Mouse (Mus musculus) cerebellum, adult 2 months (tissue): ENCODE measurements around the gene Esp6. TPM values are rescaled to one million over a fixed set of nuclear protein-coding genes. Genes with fewer than 3 reads are reported as not detected.
"Not testable (repeated sequence)": the region's sequence is repeated elsewhere in the genome, so short reads cannot be mapped to it uniquely, and the experiment has no call there.

Experiments used
- DNase-seq, 2 experiments: peaks; one replicate each; pipeline ENCODE4 v3.0.0; 2021
- H3K27ac ChIP-seq: fragments of 200-500 bp; 2 replicates; pipeline ENCODE4 v1.5.1; 2012; ENCODE audit warnings: low read length, control low read depth, inconsistent platforms; ENCODE audit not compliant: insufficient read depth
- H3K27me3 ChIP-seq: fragments of 200-500 bp; 2 replicates; pipeline ENCODE4 v1.6.1; 2012; ENCODE audit warnings: inconsistent platforms, mild to moderate bottlenecking, low read length, moderate library complexity; ENCODE audit not compliant: control insufficient read depth, insufficient read depth
- H3K4me1 ChIP-seq: fragments of 200-500 bp; 2 replicates; pipeline ENCODE4 v1.6.1; 2011; ENCODE audit warnings: low read length; ENCODE audit not compliant: control insufficient read depth, insufficient read depth
- H3K4me3 ChIP-seq: fragments of 200-500 bp; replicated peaks from 2 replicates; pipeline ENCODE3; 2011; ENCODE audit warnings: mild to moderate bottlenecking, low read depth, low read length, control low read depth; ENCODE audit not compliant: insufficient read depth
- CTCF ChIP-seq: fragments of 200-500 bp; IDR thresholded peaks from 2 replicates; pipeline ENCODE4 v1.5.1; 2011; ENCODE audit warnings: low read depth, mild to moderate bottlenecking, control low read depth, low read length, moderate library complexity, borderline replicate concordance; ENCODE audit not compliant: insufficient read depth
- POLR2A ChIP-seq: fragments of 200-500 bp; IDR thresholded peaks from 2 replicates; pipeline ENCODE4 v1.6.1; 2011; ENCODE audit warnings: low read length, control low read depth, borderline replicate concordance; ENCODE audit not compliant: insufficient read depth
- WGBS: fragments of 180-500 bp; shearing (Covaris S2); methylation state at CpG from one replicate; pipeline ENCODE4 v1.1.7; 2018; 5-methylcytosine and 5-hydroxymethylcytosine counted together
- polyA plus RNA-seq: library from polyadenylated mRNA; depleted of rRNA; stranded (reverse); fragments of >200 nt; gene quantifications from 2 replicates; pipeline ENCODE4 v1.2.3, GENCODE M21; 2012; rRNA removed

Gene Esp6
- polyA plus RNA-seq = not detected in 2 replicates

GRCm38 (mm10) chr17:40561207-40561606 lies at the start of gene Esp6:
TSS of gene Esp6 (plus strand) at chr17:40561507.
- no peak for TF ChIP-seq CTCF
- no peak for TF ChIP-seq POLR2A
- H3K27me3 ChIP-seq = no peaks in the 10 kb centered on the region
- no peak within 1 kb of the TSS for H3K27ac ChIP-seq
- no peaks in the 10 kb centered on the region for H3K4me1 ChIP-seq
- DNase-seq = no peak
- 84% methylated on average over 5 of the region's 5 CpGs for WGBS
- no peak within 1 kb of the TSS for H3K4me3 ChIP-seq

GRCm38 (mm10) chr17:40519818-40520217 lies 41.5 kb upstream of the Esp6 start, which contains the start of gene Esp8:
TSS of gene Esp8 (plus strand) at chr17:40520022.
- Histone ChIP-seq H3K27me3 (no peaks in the 10 kb centered on the region; the same call in 1 of the 2 replicates), H3K4me1 (no peaks in the 10 kb centered on the region), H3K27ac (no peak within 1 kb of the TSS), H3K4me3 (no peak within 1 kb of the TSS)
- TF ChIP-seq POLR2A (no peak), CTCF (no peak)
- no peak for DNase-seq
- WGBS = 13% methylated on average over 3 of the region's 3 CpGs

- DNase-seq = no peak
- Histone ChIP-seq H3K4me1 (no peaks in the 10 kb centered on the region), H3K27ac (no peak overlapping the region), H3K27me3 (no peaks in the 10 kb centered on the region), H3K4me3 (no peak overlapping the region)
- TF ChIP-seq POLR2A (no peak), CTCF (no peak)
- WGBS = 67% methylated on average over 3 of the region's 3 CpGs
Measured at GRCm38 (mm10) chr17:40529813-40530212, 31.5 kb upstream of the Esp6 start.

- H3K4me3 ChIP-seq = no peak overlapping the region
- TF ChIP-seq CTCF = no peak
- TF ChIP-seq POLR2A = no peak
- WGBS = 86% methylated on average over 1 of the region's 1 CpGs
- H3K27me3 ChIP-seq = no peaks in the 10 kb centered on the region
- no peaks in the 10 kb centered on the region for H3K4me1 ChIP-seq
- no peak overlapping the region for H3K27ac ChIP-seq
- DNase-seq = no peak
Measured at GRCm38 (mm10) chr17:40531147-40531546, 30.2 kb upstream of the Esp6 start.

- not testable (repeated sequence) for DNase-seq, H3K4me3 ChIP-seq, H3K4me1 ChIP-seq, H3K27ac ChIP-seq, H3K27me3 ChIP-seq
- 80% methylated on average over 5 of the region's 5 CpGs for WGBS
Measured at GRCm38 (mm10) chr17:40547005-40547404, 14.3 kb upstream of the Esp6 start.

- Histone ChIP-seq H3K4me1 (no peaks in the 10 kb centered on the region), H3K27me3 (no peaks in the 10 kb centered on the region), H3K4me3 (no peak overlapping the region), H3K27ac (no peak overlapping the region)
- WGBS = 92% methylated on average over 1 of the region's 1 CpGs
- DNase-seq = no peak
- TF ChIP-seq CTCF (no peak), POLR2A (no peak)
Measured at GRCm38 (mm10) chr17:40553470-40553869, 7.8 kb upstream of the Esp6 start.

GRCm38 (mm10) chr17:40583906-40584305 lies 22.6 kb downstream of the Esp6 start:
- H3K4me1 ChIP-seq, H3K4me3 ChIP-seq, H3K27ac ChIP-seq, H3K27me3 ChIP-seq, DNase-seq: not testable (repeated sequence)
- WGBS = 48% methylated on average over 6 of the region's 6 CpGs

GRCm38 (mm10) chr17:40591297-40591696 lies 30.0 kb downstream of the Esp6 start:
- Histone ChIP-seq H3K27me3 (no peaks in the 10 kb centered on the region), H3K4me1 (no peaks in the 10 kb centered on the region), H3K27ac (no peak overlapping the region), H3K4me3 (no peak overlapping the region)
- DNase-seq = no peak
- TF ChIP-seq CTCF = no peak
- no peak for TF ChIP-seq POLR2A

GRCm38 (mm10) chr17:40598294-40598693 lies 37.0 kb downstream of the Esp6 start, which contains the start of gene Esp4:
TSS of gene Esp4 (plus strand) at chr17:40598594.
- Histone ChIP-seq H3K4me1 (no peaks in the 10 kb centered on the region), H3K27ac (no peak within 1 kb of the TSS), H3K4me3 (no peak within 1 kb of the TSS), H3K27me3 (no peaks in the 10 kb centered on the region)
- no peak for DNase-seq
- TF ChIP-seq CTCF (no peak), POLR2A (no peak)

Other genes starting within 250 kb of the Esp6 start
- 0.07 TPM in 1 of 2 replicates, not detected in the other for gene Crisp1, start 242.3 kb upstream of the Esp6 start, polyA plus RNA-seq
- not detected in 2 replicates for gene Esp8, start 41.5 kb upstream of the Esp6 start, polyA plus RNA-seq
- gene Esp4, start 37.1 kb downstream of the Esp6 start, polyA plus RNA-seq = not detected in 2 replicates
- gene Esp3, start 70.6 kb downstream of the Esp6 start, polyA plus RNA-seq = not detected in 2 replicates
- gene Esp1, start 165.6 kb downstream of the Esp6 start, polyA plus RNA-seq = not detected in 2 replicates
- not detected in 2 replicates for gene Crisp2, start 245.5 kb downstream of the Esp6 start, polyA plus RNA-seq
- gene Rhag, start 249.6 kb downstream of the Esp6 start, polyA plus RNA-seq = not detected in 2 replicates